11 mouse cellular contexts compared by ENCODE assay signal in genomic region chr6:67128503-67129463, GRCm38 (mm10).
DNase-seq lines count a peak whose midpoint lies in the region; TF ChIP-seq lines count a peak whose summit lies in the region.
"Had no signal": no experiment of that assay in that cellular context is flagged by ENCODE, and none has a peak within 500 bp of the region (broad histone marks: within the 10 kb centered on the region; RNA-seq: fewer than 3 reads in every experiment).

No protein-coding gene starts in this region.

- H3K4me1 ChIP-seq in ES-Bruce4 (ENCODE audit: control insufficient read depth, insufficient read depth, low read length): peaks cover 4% of the 10 kb centered on the region
- H3K4me1 ChIP-seq: liver, embryonic 12.5 days; neural tube, embryonic 15.5 days had no signal

- H3K36me3 ChIP-seq in ES-Bruce4 (ENCODE audit: control insufficient read depth, insufficient read depth, low read length, poor library complexity, severe bottlenecking): no peaks in the 10 kb centered on the region
- H3K36me3 ChIP-seq: liver, embryonic 12.5 days; neural tube, embryonic 15.5 days had no signal

- TF ChIP-seq CTCF in ES-Bruce4 (IDR thresholded peaks at IDR 0.05; ENCODE audit: low read depth, low read length): no peak

- TF ChIP-seq POLR2A in ES-Bruce4 (IDR thresholded peaks at IDR 0.05; ENCODE audit: insufficient read depth, low read length): no peak

- no peak overlapping the region for H3K9ac ChIP-seq in ES-Bruce4 (ENCODE audit: low read depth, poor library complexity, severe bottlenecking)
- H3K9ac ChIP-seq: liver, embryonic 12.5 days; neural tube, embryonic 15.5 days had no signal

- TF ChIP-seq EP300 in ES-Bruce4 (IDR thresholded peaks at IDR 0.05; ENCODE audit: insufficient read depth, low read depth, low read length): 0 out of 2 replicates have a peak, but pooled peaks have one; percentile 19

- peak; percentile 33 to 43 for DNase-seq in left cerebral cortex, postnatal 36 days (ENCODE audit: low spot score in 2 of 2)
- DNase-seq in left cerebral cortex, postnatal 14 days (ENCODE audit: low spot score in 2 of 2): no peak
- peak; percentile 80 for DNase-seq in brain, adult 2 months (ENCODE audit: low read depth, low spot score)
- peak; percentile 34 for DNase-seq in naive thymus-derived CD4-positive, alpha-beta T cell, adult 2 months (ENCODE audit: low read depth)
- no peak for DNase-seq in urinary bladder, postnatal 4 days (ENCODE audit: low spot score in 2 of 2)
- DNase-seq in embryo, embryonic 10.5 days (ENCODE audit: low spot score): no peak
- no peak for DNase-seq in urinary bladder, postnatal 36 days (ENCODE audit: low spot score in 2 of 2)
- DNase-seq: heart, postnatal 36 days had no signal

- no peaks in the 10 kb centered on the region for H3K9me3 ChIP-seq in ES-Bruce4 (replicated peaks; ENCODE audit: control insufficient read depth, insufficient read depth, low read length, poor library complexity, severe bottlenecking)
- H3K9me3 ChIP-seq: neural tube, embryonic 15.5 days had no signal

- intact Hi-C loops in left cerebral cortex, postnatal 36 days (cut with DNase I): no loop called here
- intact Hi-C loops in left cerebral cortex, postnatal 14 days (cut with DNase I): no loop called here

- H3K27me3 ChIP-seq in ES-Bruce4 (ENCODE audit: control insufficient read depth, insufficient read depth, low read length, poor library complexity, severe bottlenecking): no peaks in the 10 kb centered on the region
- H3K27me3 ChIP-seq: neural tube, embryonic 15.5 days had no signal

- no peak overlapping the region for H3K4me3 ChIP-seq in ES-Bruce4 (ENCODE audit: low read depth, low read length)
- H3K4me3 ChIP-seq: liver, embryonic 12.5 days; neural tube, embryonic 15.5 days had no signal

- H3K27ac ChIP-seq in ES-Bruce4 (ENCODE audit: insufficient read depth, low read length): no peak overlapping the region
- H3K27ac ChIP-seq: liver, embryonic 12.5 days; neural tube, embryonic 15.5 days had no signal

Comparison
In these comparisons a context has a peak if more than half of its experiments do, and no peak if none do; other contexts are left out.
1. DNase-seq: peak in left cerebral cortex, postnatal 36 days (2 of 2), brain, adult 2 months (single experiment) and naive thymus-derived CD4-positive, alpha-beta T cell, adult 2 months (single experiment); none in left cerebral cortex, postnatal 14 days (0 of 2), urinary bladder, postnatal 4 days (0 of 2), embryo, embryonic 10.5 days (single experiment) and urinary bladder, postnatal 36 days (0 of 2).